ENCODE assay signal across 21 mouse cellular contexts in the genomic region with DNA sequence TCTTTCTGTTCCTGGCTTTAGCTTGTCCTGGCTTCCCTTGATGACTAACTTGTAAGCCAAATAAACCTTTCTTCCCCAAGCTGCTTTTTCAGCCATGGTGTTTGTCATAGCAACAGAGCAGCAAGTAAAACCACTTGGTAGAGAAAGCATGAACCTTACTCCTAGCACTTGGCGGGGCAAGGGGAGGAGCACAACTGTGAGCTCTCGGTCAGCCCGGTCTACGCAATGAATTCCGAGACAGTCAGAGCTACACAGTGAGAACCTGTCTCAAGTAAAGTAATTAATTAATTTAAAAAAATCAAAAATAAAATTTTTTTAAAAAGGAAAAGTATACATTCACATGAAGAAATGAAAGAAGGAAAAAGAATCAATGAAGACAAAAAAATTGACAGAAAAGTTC. TPM values are rescaled to one million over a fixed set of nuclear protein-coding genes. Genes with fewer than 3 reads are reported as not detected.
DNase-seq lines count a peak whose midpoint lies in the region; ATAC-seq and TF ChIP-seq lines count a peak whose summit lies in the region.
"Had no signal": no experiment of that assay in that cellular context is flagged by ENCODE, and none has a peak within 500 bp of the region (broad histone marks: within the 10 kb centered on the region; RNA-seq: fewer than 3 reads in every experiment).

No protein-coding gene starts in this region.

- TF ChIP-seq CTCF in embryonic fibroblast, embryonic 13.5 days (IDR thresholded peaks at IDR 0.05; ENCODE audit: borderline replicate concordance, insufficient read depth, low read length), result no peak

- TF ChIP-seq POLR2A in embryonic fibroblast, embryonic 13.5 days (IDR thresholded peaks at IDR 0.05; ENCODE audit: low read depth, low read length), result no peak

- peaks cover 6% of the 10 kb centered on the region for H3K4me1 ChIP-seq in liver, embryonic 16.5 days (ENCODE audit: control insufficient read depth, low read depth, low read length)
- H3K4me1 ChIP-seq in embryonic fibroblast, embryonic 13.5 days (ENCODE audit: control insufficient read depth, insufficient read depth, low read length), result peaks cover 3% of the 10 kb centered on the region; the same call in 1 of the 2 replicates

- no peaks in the 10 kb centered on the region for H3K9me3 ChIP-seq in liver, embryonic 16.5 days (replicated peaks; ENCODE audit: control insufficient read depth, low read length)
- H3K9me3 ChIP-seq: embryonic facial prominence, embryonic 12.5 days; heart, embryonic 10.5 days; limb, embryonic 15.5 days; lung, embryonic 15.5 days; midbrain, embryonic 12.5 days had no signal

- H3K36me3 ChIP-seq in liver, embryonic 16.5 days (ENCODE audit: control insufficient read depth, insufficient read depth), result no peaks in the 10 kb centered on the region
- H3K36me3 ChIP-seq: limb, embryonic 15.5 days; lung, embryonic 15.5 days had no signal

- 0 out of 2 replicates have a peak, but pooled peaks have one; percentile 37 for ATAC-seq in liver, embryonic 16.5 days (ENCODE audit: low read depth)
- ATAC-seq: activated CD4-positive, CD25-positive, alpha-beta regulatory T cell, adult 4 months; CD4-positive, CD25-positive, alpha-beta regulatory T cell, adult 4 months; forebrain, embryonic 16.5 days; inflammation-experienced regulatory T-cells, adult 6 months; Patski had no signal

- no peak overlapping the region for H3K27ac ChIP-seq in liver, embryonic 16.5 days (ENCODE audit: low read length)
- peak overlapping the region; percentile 11; the same call in 1 of the 2 replicates for H3K27ac ChIP-seq in embryonic fibroblast, embryonic 13.5 days (ENCODE audit: insufficient read depth, low read length)
- H3K27ac ChIP-seq: embryonic facial prominence, embryonic 12.5 days; heart, embryonic 10.5 days; limb, embryonic 15.5 days; lung, embryonic 15.5 days; midbrain, embryonic 12.5 days had no signal

- WGBS in liver, embryonic 16.5 days (ENCODE audit: insufficient replicate concordance), result 75% methylated on average over 5 of the region's 5 CpGs

- H3K27me3 ChIP-seq in liver, embryonic 16.5 days (ENCODE audit: control insufficient read depth, insufficient read depth, low read depth, low read length), result no peaks in the 10 kb centered on the region
- H3K27me3 ChIP-seq: embryonic facial prominence, embryonic 12.5 days; limb, embryonic 15.5 days; lung, embryonic 15.5 days; midbrain, embryonic 12.5 days; Patski had no signal

- H3K4me2 ChIP-seq in liver, embryonic 16.5 days (ENCODE audit: low read depth, low read length), result no peak overlapping the region
- H3K4me2 ChIP-seq: embryonic facial prominence, embryonic 12.5 days; limb, embryonic 15.5 days; lung, embryonic 15.5 days; midbrain, embryonic 12.5 days had no signal

- H3K9ac ChIP-seq in liver, embryonic 16.5 days (ENCODE audit: low read depth, low read length), result no peak overlapping the region
- H3K9ac ChIP-seq: embryonic facial prominence, embryonic 12.5 days; limb, embryonic 15.5 days; lung, embryonic 15.5 days; midbrain, embryonic 12.5 days had no signal

- peak; percentile 19 for DNase-seq in heart, adult 11 months
- no peak for DNase-seq in heart, postnatal 14 days
- DNase-seq in liver, result no peak
- DNase-seq in kidney, postnatal 25 days, result peak; percentile 28 to 47
- no peak for DNase-seq in spleen, postnatal 10 days (ENCODE audit: low spot score in 2 of 2)
- no peak for DNase-seq in testis, postnatal 14 days (ENCODE audit: low spot score)
- DNase-seq: adrenal gland, postnatal 14 days; cerebellum, postnatal 10 days; lung, postnatal 4 days had no signal

- no peak overlapping the region for H3K4me3 ChIP-seq in liver, embryonic 16.5 days (ENCODE audit: low read depth, low read length)
- no peak overlapping the region for H3K4me3 ChIP-seq in embryonic fibroblast, embryonic 13.5 days (ENCODE audit: insufficient read depth, low read length)
- H3K4me3 ChIP-seq: embryonic facial prominence, embryonic 12.5 days; heart, embryonic 10.5 days; limb, embryonic 15.5 days; lung, embryonic 15.5 days; midbrain, embryonic 12.5 days had no signal

- intact Hi-C loops in heart, postnatal 14 days (cut with DNase I), result no loop called here

RNA-seq across cellular contexts. Expression of a gene that starts 8.1 kb away (rescaled TPM):
- total RNA-seq in heart, postnatal 14 days (2021), result 10 to 100 TPM; 25.3 to 25.9 TPM
- polyA plus RNA-seq in liver, embryonic 16.5 days (2015; fragmentation: Nextera tagmentation; extraction: Ambion mirVana), result 5.6 and 6.6 TPM in 2 replicates
- 53.2 and 63.6 TPM in 2 replicates for polyA plus RNA-seq in embryonic fibroblast, embryonic 13.5 days (2011; ENCODE audit: insufficient read length, low read depth, missing spikeins)

Comparison
In these comparisons a context has a peak if more than half of its experiments do, and no peak if none do; other contexts are left out.
1. DNase-seq: peak in heart, adult 11 months (single experiment) and kidney, postnatal 25 days (2 of 2); none in heart, postnatal 14 days (0 of 2), liver (single experiment), spleen, postnatal 10 days (0 of 2) and testis, postnatal 14 days (single experiment).